Mouse (Mus musculus): ENCODE data around the gene Abcg2.
"Not testable (repeated sequence)": the region's sequence is repeated elsewhere in the genome, so short reads cannot be mapped to it uniquely, and the experiment has no call there.

DNA sequence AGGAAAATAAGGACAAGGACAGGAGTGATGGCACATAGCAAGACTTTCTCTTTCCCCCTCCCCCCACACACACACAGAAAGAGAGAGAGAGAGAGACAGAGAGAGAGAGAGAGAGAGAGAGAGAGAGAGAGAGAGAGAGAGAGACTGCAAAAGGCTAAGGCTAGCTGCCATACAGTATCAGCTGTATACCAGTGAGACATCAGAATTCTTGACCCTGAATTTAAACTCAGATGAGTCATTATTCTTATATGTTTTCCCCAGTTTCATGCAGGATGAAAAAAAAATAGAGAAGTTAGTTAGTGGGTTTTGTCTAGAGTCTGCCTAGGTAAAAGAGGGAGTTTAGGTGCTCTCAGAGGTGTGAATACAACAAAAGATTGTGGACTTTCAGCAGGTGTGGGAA, 18.7 kb downstream of the Abcg2 start:
- not testable (repeated sequence) for TF ChIP-seq CTCF (IDR thresholded peaks at IDR 0.05; ENCODE audit: low read depth, low read length); POLR2A (IDR thresholded peaks at IDR 0.05; ENCODE audit: insufficient read depth, low read length)
